16 mouse cellular contexts compared by ENCODE assay signal in genomic region chr5:28237055-28237454, GRCm38 (mm10). TPM values are rescaled to one million over a fixed set of nuclear protein-coding genes. Genes with fewer than 3 reads are reported as not detected.
DNase-seq lines count a peak whose midpoint lies in the region; ATAC-seq and TF ChIP-seq lines count a peak whose summit lies in the region.
"Had no signal": no experiment of that assay in that cellular context is flagged by ENCODE, and none has a peak within 500 bp of the region (broad histone marks: within the 10 kb centered on the region; RNA-seq: fewer than 3 reads in every experiment).

No protein-coding gene starts in this region.

- TF ChIP-seq CTCF in midbrain, postnatal 0 days (IDR thresholded peaks at IDR 0.05), result peak; percentile 37

- H3K9me3 ChIP-seq in hindbrain, embryonic 11.5 days (ENCODE audit: control insufficient read depth, low read length), result no peaks in the 10 kb centered on the region
- H3K9me3 ChIP-seq in midbrain, postnatal 0 days (ENCODE audit: low read length), result no peaks in the 10 kb centered on the region
- H3K9me3 ChIP-seq: embryonic facial prominence, embryonic 13.5 days had no signal

- ATAC-seq in hindbrain, embryonic 11.5 days (ENCODE audit: low FRiP score), result 0 out of 2 replicates have a peak, but pooled peaks have one; percentile 40
- 0 out of 2 replicates have a peak, but pooled peaks have one; percentile 31 for ATAC-seq in midbrain, postnatal 0 days (ENCODE audit: low FRiP score)
- ATAC-seq: liver, postnatal 0 days had no signal

- no peaks in the 10 kb centered on the region for H3K27me3 ChIP-seq in hindbrain, embryonic 11.5 days (ENCODE audit: control insufficient read depth, insufficient read depth, low read length)
- H3K27me3 ChIP-seq in midbrain, postnatal 0 days (ENCODE audit: insufficient read depth, low read length), result no peaks in the 10 kb centered on the region
- H3K27me3 ChIP-seq: embryonic facial prominence, embryonic 13.5 days had no signal

- no peaks in the 10 kb centered on the region for H3K36me3 ChIP-seq in hindbrain, embryonic 11.5 days (ENCODE audit: control insufficient read depth, insufficient read depth, low read length)
- no peaks in the 10 kb centered on the region for H3K36me3 ChIP-seq in midbrain, postnatal 0 days (ENCODE audit: insufficient read depth, low read length)
- H3K36me3 ChIP-seq: embryonic facial prominence, embryonic 13.5 days had no signal

- 42% methylated on average over 4 of the region's 4 CpGs for WGBS in hindbrain, embryonic 11.5 days
- 22% methylated on average over 4 of the region's 4 CpGs for WGBS in midbrain, postnatal 0 days

- no peak overlapping the region for H3K4me3 ChIP-seq in hindbrain, embryonic 11.5 days (ENCODE audit: low read depth, low read length)
- H3K4me3 ChIP-seq in midbrain, postnatal 0 days (ENCODE audit: low read depth, low read length), result no peak overlapping the region
- H3K4me3 ChIP-seq: embryonic facial prominence, embryonic 13.5 days had no signal

- no peak overlapping the region for H3K9ac ChIP-seq in hindbrain, embryonic 11.5 days (ENCODE audit: low read depth, low read length)
- H3K9ac ChIP-seq in midbrain, postnatal 0 days (replicated peaks; ENCODE audit: low read length, poor library complexity, severe bottlenecking), result no peak overlapping the region
- H3K9ac ChIP-seq: embryonic facial prominence, embryonic 13.5 days; liver, postnatal 0 days had no signal

- no peaks in the 10 kb centered on the region for H3K4me1 ChIP-seq in hindbrain, embryonic 11.5 days (replicated peaks; ENCODE audit: control insufficient read depth, insufficient read depth, low read length)
- no peaks in the 10 kb centered on the region for H3K4me1 ChIP-seq in midbrain, postnatal 0 days (ENCODE audit: insufficient read depth, low read length)

- DNase-seq in embryo, embryonic 10.5 days (ENCODE audit: low spot score), result peak; percentile 23
- no peak for DNase-seq in embryo, embryonic 9.5 days (ENCODE audit: extremely low spot score)
- DNase-seq in ovary, postnatal 36 days (ENCODE audit: low spot score), result peak; percentile 40
- DNase-seq in ovary, postnatal 14 days (ENCODE audit: low spot score), result no peak
- DNase-seq in hindbrain, embryonic 11.5 days (ENCODE audit: low spot score), result peak; percentile 35
- peak; percentile 84 for DNase-seq in midbrain, postnatal 0 days (ENCODE audit: low spot score)
- no peak for DNase-seq in natural killer cell, adult 2 months (ENCODE audit: low spot score in 2 of 2)
- no peak for DNase-seq in layer of hippocampus, adult 9-10 months (ENCODE audit: low spot score)
- DNase-seq: heart, postnatal 36 days; kidney, postnatal 14 days; liver, postnatal 0 days; thymus, postnatal 25 days had no signal

- H3K4me2 ChIP-seq in hindbrain, embryonic 11.5 days (replicated peaks; ENCODE audit: low read depth, low read length), result no peak overlapping the region
- no peak overlapping the region for H3K4me2 ChIP-seq in midbrain, postnatal 0 days (ENCODE audit: low read depth, low read length, poor library complexity, severe bottlenecking)
- H3K4me2 ChIP-seq: embryonic facial prominence, embryonic 13.5 days had no signal

- H3K27ac ChIP-seq in hindbrain, embryonic 11.5 days (ENCODE audit: low read depth, low read length), result no peak overlapping the region
- no peak overlapping the region for H3K27ac ChIP-seq in midbrain, postnatal 0 days (ENCODE audit: low read depth, low read length)
- H3K27ac ChIP-seq: embryonic facial prominence, embryonic 13.5 days had no signal

RNA-seq across cellular contexts. Expression of gene Cnpy1, which starts 8.6 kb away (rescaled TPM):
- polyA plus RNA-seq in hindbrain, embryonic 11.5 days (2014; fragmentation: Nextera tagmentation; extraction: Ambion mirVana), result 63.4 and 73.6 TPM in 2 replicates
- 41.4 and 47.0 TPM in 2 replicates for total RNA-seq in midbrain, postnatal 0 days (2014; rRNA removed)
- polyA plus RNA-seq in midbrain, postnatal 0 days (2015; fragmentation: Nextera tagmentation; extraction: Ambion mirVana), result 14.6 and 17.5 TPM in 2 replicates
- total RNA-seq: gastrocnemius, adult 18-20 months; heart, postnatal 36 days had no signal
- polyA plus RNA-seq: C2C12; liver, postnatal 0 days; spleen, adult 2 months had no signal

Comparison
In these comparisons a context has a peak if more than half of its experiments do, and no peak if none do; other contexts are left out.
1. DNase-seq: peak in embryo, embryonic 10.5 days (single experiment), ovary, postnatal 36 days (single experiment), hindbrain, embryonic 11.5 days (single experiment) and midbrain, postnatal 0 days (single experiment); none in embryo, embryonic 9.5 days (single experiment), ovary, postnatal 14 days (single experiment), natural killer cell, adult 2 months (0 of 2) and layer of hippocampus, adult 9-10 months (single experiment).